ENCODE assay signal across 9 mouse cellular contexts in genomic region chr2:157077160-157077559, GRCm38 (mm10). TPM values are rescaled to one million over a fixed set of nuclear protein-coding genes. Genes with fewer than 3 reads are reported as not detected.
DNase-seq lines count a peak whose midpoint lies in the region; ATAC-seq and TF ChIP-seq lines count a peak whose summit lies in the region.
"Had no signal": no experiment of that assay in that cellular context is flagged by ENCODE, and none has a peak within 500 bp of the region (broad histone marks: within the 10 kb centered on the region; RNA-seq: fewer than 3 reads in every experiment).

No protein-coding gene starts in this region.

- no peak for TF ChIP-seq CTCF in liver, postnatal 0 days (IDR thresholded peaks at IDR 0.05; ENCODE audit: low read depth)

- no peak for TF ChIP-seq EP300 in liver, postnatal 0 days (IDR thresholded peaks at IDR 0.05; ENCODE audit: low read depth)

- H3K36me3 ChIP-seq in hindbrain, embryonic 10.5 days: peaks cover 49% of the 10 kb centered on the region
- H3K36me3 ChIP-seq in liver, postnatal 0 days (replicated peaks; ENCODE audit: insufficient read depth, low read length): no peaks in the 10 kb centered on the region
- H3K36me3 ChIP-seq in neural tube, embryonic 15.5 days: peaks cover 11% of the 10 kb centered on the region

- H3K4me1 ChIP-seq in hindbrain, embryonic 10.5 days (replicated peaks): peaks cover 79% of the 10 kb centered on the region
- peaks cover 23% of the 10 kb centered on the region for H3K4me1 ChIP-seq in liver, postnatal 0 days (ENCODE audit: insufficient read depth)
- H3K4me1 ChIP-seq in neural tube, embryonic 15.5 days: peaks cover 69% of the 10 kb centered on the region

- peak overlapping the region; percentile 73 for H3K4me2 ChIP-seq in liver, postnatal 0 days (ENCODE audit: low read depth, low read length)
- peak overlapping the region; percentile 98 for H3K4me2 ChIP-seq in neural tube, embryonic 15.5 days

- intact Hi-C loops in left cerebral cortex, postnatal 4 days (cut with DNase I): no loop called here
- intact Hi-C loops in left cerebral cortex, postnatal 36 days (cut with DNase I): no loop called here

- peak overlapping the region; percentile 69 for H3K9ac ChIP-seq in liver, postnatal 0 days (replicated peaks)
- H3K9ac ChIP-seq in neural tube, embryonic 15.5 days (replicated peaks): peak overlapping the region; percentile 94

- peak overlapping the region; percentile 99 for H3K27ac ChIP-seq in hindbrain, embryonic 10.5 days
- H3K27ac ChIP-seq in liver, postnatal 0 days (ENCODE audit: low read depth): peak overlapping the region; percentile 34; the same call in 1 of the 2 replicates
- H3K27ac ChIP-seq in neural tube, embryonic 15.5 days (replicated peaks): peak overlapping the region; percentile 99

- no peaks in the 10 kb centered on the region for H3K9me3 ChIP-seq in hindbrain, embryonic 10.5 days
- H3K9me3 ChIP-seq in liver, postnatal 0 days (ENCODE audit: low read length): no peaks in the 10 kb centered on the region
- H3K9me3 ChIP-seq in neural tube, embryonic 15.5 days (replicated peaks): no peaks in the 10 kb centered on the region

- WGBS in hindbrain, embryonic 10.5 days: 34% methylated on average over 5 of the region's 5 CpGs
- 34% methylated on average over 5 of the region's 5 CpGs for WGBS in liver, postnatal 0 days (ENCODE audit: insufficient replicate concordance)
- WGBS in neural tube, embryonic 15.5 days: 10% methylated on average over 5 of the region's 5 CpGs

- no peak for ATAC-seq in liver, postnatal 0 days
- ATAC-seq in neural tube, embryonic 15.5 days (ENCODE audit: low FRiP score): no peak

- H3K4me3 ChIP-seq in hindbrain, embryonic 10.5 days: peak overlapping the region; percentile 97
- H3K4me3 ChIP-seq in liver, postnatal 0 days (ENCODE audit: low read depth, low read length): peak overlapping the region; percentile 50
- H3K4me3 ChIP-seq in neural tube, embryonic 15.5 days (replicated peaks): peak overlapping the region; percentile 84

- peak; percentile 94 for DNase-seq in left cerebral cortex, postnatal 4 days
- no peak for DNase-seq in left cerebral cortex, postnatal 36 days (ENCODE audit: low spot score in 2 of 2)
- peak; percentile 86 to 90 for DNase-seq in cerebellum, postnatal 25 days
- no peak for DNase-seq in hindbrain, embryonic 10.5 days (ENCODE audit: low spot score)
- no peak for DNase-seq in liver, postnatal 0 days
- no peak for DNase-seq in right cerebral cortex, adult 18-20 months
- DNase-seq in T-cell, adult 2 months (ENCODE audit: low spot score): no peak

- H3K27me3 ChIP-seq in hindbrain, embryonic 10.5 days (ENCODE audit: insufficient read depth, poor library complexity, severe bottlenecking): no peaks in the 10 kb centered on the region; the same call in 1 of the 2 replicates
- peaks cover 32% of the 10 kb centered on the region for H3K27me3 ChIP-seq in liver, postnatal 0 days (ENCODE audit: insufficient read depth, low read length)
- no peaks in the 10 kb centered on the region for H3K27me3 ChIP-seq in neural tube, embryonic 15.5 days (replicated peaks)

RNA-seq across cellular contexts. Expression of gene Soga1, which starts 1.9 kb away (rescaled TPM):
- 100 to 1,000 TPM; 104 to 108 TPM for total RNA-seq in left cerebral cortex, postnatal 4 days (2021)
- 10 to 100 TPM; 20.0 to 26.0 TPM for total RNA-seq in left cerebral cortex, postnatal 36 days (2021)
- 3.7 and 4.0 TPM in 2 replicates for polyA plus RNA-seq in hindbrain, embryonic 10.5 days (2016; fragmentation: Nextera tagmentation; extraction: Ambion mirVana)
- polyA plus RNA-seq in liver, postnatal 0 days (2015; fragmentation: Nextera tagmentation; extraction: Ambion mirVana): 0.65 and 1.0 TPM in 2 replicates
- polyA plus RNA-seq in neural tube, embryonic 15.5 days (2015; fragmentation: Nextera tagmentation; extraction: Ambion mirVana): 3.3 and 4.9 TPM in 2 replicates

RNA-seq across cellular contexts. Expression of gene Tldc2, which starts 9.7 kb away (rescaled TPM):
- total RNA-seq in left cerebral cortex, postnatal 4 days (2021): not detected
- total RNA-seq in left cerebral cortex, postnatal 36 days (2021): not detected
- polyA plus RNA-seq in hindbrain, embryonic 10.5 days (2016; fragmentation: Nextera tagmentation; extraction: Ambion mirVana): not detected in 2 replicates
- polyA plus RNA-seq in liver, postnatal 0 days (2015; fragmentation: Nextera tagmentation; extraction: Ambion mirVana): not detected in 2 replicates
- polyA plus RNA-seq in neural tube, embryonic 15.5 days (2015; fragmentation: Nextera tagmentation; extraction: Ambion mirVana): 0.43 TPM in 1 of 2 replicates, not detected in the other
- total RNA-seq: left cerebral cortex, postnatal 10 days had no signal

RNA-seq across cellular contexts. Expression of gene Samhd1, which starts 57.9 kb away (rescaled TPM):
- 10 to 100 TPM; 18.0 to 18.7 TPM for total RNA-seq in left cerebral cortex, postnatal 4 days (2021)
- total RNA-seq in left cerebral cortex, postnatal 36 days (2021): 10 to 100 TPM; 10.3 to 12.7 TPM
- polyA plus RNA-seq in hindbrain, embryonic 10.5 days (2016; fragmentation: Nextera tagmentation; extraction: Ambion mirVana): 18.8 and 22.9 TPM in 2 replicates
- 16.5 and 17.3 TPM in 2 replicates for polyA plus RNA-seq in liver, postnatal 0 days (2015; fragmentation: Nextera tagmentation; extraction: Ambion mirVana)
- 11.9 and 14.6 TPM in 2 replicates for polyA plus RNA-seq in neural tube, embryonic 15.5 days (2015; fragmentation: Nextera tagmentation; extraction: Ambion mirVana)

Comparison
In these comparisons a context has a peak if more than half of its experiments do, and no peak if none do; other contexts are left out.
1. DNase-seq: peak in left cerebral cortex, postnatal 4 days (single experiment) and cerebellum, postnatal 25 days (2 of 2); none in left cerebral cortex, postnatal 36 days (0 of 2), hindbrain, embryonic 10.5 days (single experiment), liver, postnatal 0 days (single experiment), right cerebral cortex, adult 18-20 months (single experiment) and T-cell, adult 2 months (single experiment).
2. H3K27ac ChIP-seq: peak in every context shown above with its lines; median percentile 99 in hindbrain, embryonic 10.5 days; 99 in neural tube, embryonic 15.5 days; 34 in liver, postnatal 0 days.
3. Peak in every context shown above with its lines, with median percentiles within 50 percentile points of each other: H3K4me3 ChIP-seq.